Comparison of ENCODE assay signal across 16 mouse cellular contexts in the genomic region with DNA sequence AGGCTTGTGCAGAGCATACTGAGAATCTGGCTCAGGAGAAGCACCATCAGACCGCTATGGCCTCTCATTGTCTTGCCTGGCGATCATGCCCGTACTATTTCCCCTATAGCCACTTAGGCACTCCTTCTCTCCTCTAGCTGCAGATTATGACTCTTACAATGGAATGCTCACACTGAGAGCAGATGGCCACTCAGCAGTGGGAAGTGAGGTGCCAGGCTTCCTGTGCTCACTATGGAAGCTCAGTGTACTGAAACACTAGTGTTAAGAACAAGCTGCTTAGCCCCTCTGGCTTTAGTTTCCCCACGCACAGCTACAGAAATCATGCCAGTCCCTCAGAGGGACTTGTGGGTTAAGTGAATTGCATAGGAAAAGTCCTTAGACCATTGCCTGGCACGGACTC. TPM values are rescaled to one million over a fixed set of nuclear protein-coding genes. Genes with fewer than 3 reads are reported as not detected.
DNase-seq lines count a peak whose midpoint lies in the region; ATAC-seq lines count a peak whose summit lies in the region.
"Had no signal": no experiment of that assay in that cellular context is flagged by ENCODE, and none has a peak within 500 bp of the region (broad histone marks: within the 10 kb centered on the region; RNA-seq: fewer than 3 reads in every experiment).

No protein-coding gene starts in this region.

- no peak for ATAC-seq in forebrain, embryonic 14.5 days
- no peak for ATAC-seq in forebrain, embryonic 12.5 days (ENCODE audit: low FRiP score)
- no peak for ATAC-seq in kidney, embryonic 16.5 days (ENCODE audit: low FRiP score, low TSS enrichment)
- ATAC-seq: intestine, postnatal 0 days; midbrain, embryonic 13.5 days had no signal

- H3K4me1 ChIP-seq in forebrain, embryonic 14.5 days (ENCODE audit: control insufficient read depth, insufficient read depth, low read length) = peaks cover 11% of the 10 kb centered on the region; the same call in 1 of the 2 replicates
- peaks cover 23% of the 10 kb centered on the region for H3K4me1 ChIP-seq in forebrain, embryonic 12.5 days
- peaks cover 9% of the 10 kb centered on the region for H3K4me1 ChIP-seq in kidney, embryonic 16.5 days (ENCODE audit: insufficient read depth, low read length)

- no peak overlapping the region for H3K4me3 ChIP-seq in forebrain, embryonic 14.5 days (ENCODE audit: low read depth, low read length)
- no peak overlapping the region for H3K4me3 ChIP-seq in forebrain, embryonic 12.5 days (replicated peaks)
- H3K4me3 ChIP-seq in kidney, embryonic 16.5 days (ENCODE audit: low read length) = no peak overlapping the region
- H3K4me3 ChIP-seq: embryonic facial prominence, embryonic 15.5 days; hindbrain, embryonic 10.5 days; midbrain, embryonic 13.5 days; neural tube, embryonic 12.5 days had no signal

- no peaks in the 10 kb centered on the region for H3K9me3 ChIP-seq in forebrain, embryonic 14.5 days (replicated peaks; ENCODE audit: control insufficient read depth, low read length)
- H3K9me3 ChIP-seq in forebrain, embryonic 12.5 days = no peaks in the 10 kb centered on the region
- no peaks in the 10 kb centered on the region; the same call in 1 of the 2 replicates for H3K9me3 ChIP-seq in kidney, embryonic 16.5 days (ENCODE audit: low read length)
- H3K9me3 ChIP-seq: embryonic facial prominence, embryonic 15.5 days; hindbrain, embryonic 10.5 days; midbrain, embryonic 13.5 days; neural tube, embryonic 12.5 days had no signal

- peak; percentile 47 for DNase-seq in forebrain, embryonic 14.5 days (ENCODE audit: low spot score)
- DNase-seq in left cerebral cortex, postnatal 4 days = peak; percentile 58
- DNase-seq in left cerebral cortex, postnatal 14 days (ENCODE audit: low spot score in 2 of 2) = no peak
- peak; percentile 97 for DNase-seq in cerebellum, adult 11-12 months
- peak; percentile 30 to 78 for DNase-seq in layer of hippocampus, adult 18-20 months (ENCODE audit: low spot score in 2 of 2)
- no peak for DNase-seq in kidney, postnatal 14 days
- DNase-seq: adrenal gland, postnatal 14 days; heart, adult 11 months; liver had no signal

- H3K27ac ChIP-seq in forebrain, embryonic 14.5 days (ENCODE audit: low read depth, low read length) = no peak overlapping the region; the same call in 1 of the 2 replicates
- no peak overlapping the region for H3K27ac ChIP-seq in forebrain, embryonic 12.5 days
- no peak overlapping the region for H3K27ac ChIP-seq in kidney, embryonic 16.5 days (ENCODE audit: low read length)
- H3K27ac ChIP-seq: embryonic facial prominence, embryonic 15.5 days; hindbrain, embryonic 10.5 days; midbrain, embryonic 13.5 days; neural tube, embryonic 12.5 days had no signal

- no peaks in the 10 kb centered on the region for H3K27me3 ChIP-seq in forebrain, embryonic 14.5 days (replicated peaks; ENCODE audit: control insufficient read depth, insufficient read depth, low read length)
- no peaks in the 10 kb centered on the region for H3K27me3 ChIP-seq in forebrain, embryonic 12.5 days
- H3K27me3 ChIP-seq in kidney, embryonic 16.5 days (ENCODE audit: insufficient read depth, low read length) = no peaks in the 10 kb centered on the region
- H3K27me3 ChIP-seq: embryonic facial prominence, embryonic 15.5 days; neural tube, embryonic 12.5 days had no signal

- no peak overlapping the region for H3K9ac ChIP-seq in forebrain, embryonic 14.5 days (ENCODE audit: low read length)
- H3K9ac ChIP-seq in forebrain, embryonic 12.5 days = no peak overlapping the region
- no peak overlapping the region for H3K9ac ChIP-seq in kidney, embryonic 16.5 days (replicated peaks; ENCODE audit: low read length)
- H3K9ac ChIP-seq: embryonic facial prominence, embryonic 15.5 days; midbrain, embryonic 13.5 days; neural tube, embryonic 12.5 days had no signal

- no peak overlapping the region for H3K4me2 ChIP-seq in forebrain, embryonic 14.5 days (ENCODE audit: low read length)
- no peak overlapping the region for H3K4me2 ChIP-seq in forebrain, embryonic 12.5 days
- no peak overlapping the region for H3K4me2 ChIP-seq in kidney, embryonic 16.5 days (replicated peaks; ENCODE audit: low read depth, low read length)
- H3K4me2 ChIP-seq: embryonic facial prominence, embryonic 15.5 days; midbrain, embryonic 13.5 days; neural tube, embryonic 12.5 days had no signal

- intact Hi-C loops in left cerebral cortex, postnatal 4 days (cut with DNase I) = no loop called here
- intact Hi-C loops in left cerebral cortex, postnatal 14 days (cut with DNase I) = loop anchor here (5.0 kb wide), 1 partner anchor 403 kb away; the partner anchor contains the start of genes Bcl6 and Gm37419

- H3K36me3 ChIP-seq in forebrain, embryonic 14.5 days (ENCODE audit: control insufficient read depth, insufficient read depth, low read length) = no peaks in the 10 kb centered on the region
- no peaks in the 10 kb centered on the region for H3K36me3 ChIP-seq in forebrain, embryonic 12.5 days (replicated peaks)
- H3K36me3 ChIP-seq in kidney, embryonic 16.5 days (ENCODE audit: insufficient read depth, low read length) = no peaks in the 10 kb centered on the region
- H3K36me3 ChIP-seq: embryonic facial prominence, embryonic 15.5 days; hindbrain, embryonic 10.5 days; midbrain, embryonic 13.5 days; neural tube, embryonic 12.5 days had no signal

- 78% methylated on average over 5 of the region's 5 CpGs for WGBS in forebrain, embryonic 14.5 days
- WGBS in forebrain, embryonic 12.5 days = 84% methylated on average over 5 of the region's 5 CpGs
- WGBS in kidney, embryonic 16.5 days = 91% methylated on average over 5 of the region's 5 CpGs

RNA-seq across cellular contexts. Expression of gene Lpp, which starts 2.7 kb away (rescaled TPM):
- polyA plus RNA-seq in forebrain, embryonic 14.5 days (2014; fragmentation: Nextera tagmentation; extraction: Ambion mirVana) = 4.8 and 6.7 TPM in 2 replicates
- polyA plus RNA-seq in forebrain, embryonic 12.5 days (2016; fragmentation: Nextera tagmentation; extraction: Ambion mirVana) = 16.1 and 18.1 TPM in 2 replicates
- 10 to 100 TPM; 11.5 to 13.0 TPM for total RNA-seq in left cerebral cortex, postnatal 4 days (2021)
- 1 to 10 TPM; 6.8 to 8.3 TPM for total RNA-seq in left cerebral cortex, postnatal 14 days (2021)
- total RNA-seq in layer of hippocampus, adult 18-20 months (2021) = 1 to 10 TPM; 7.5 to 7.8 TPM
- 54.0 and 66.8 TPM in 2 replicates for polyA plus RNA-seq in kidney, embryonic 16.5 days (2015; fragmentation: Nextera tagmentation; extraction: Ambion mirVana)

Comparison
In these comparisons a context has a peak if more than half of its experiments do, and no peak if none do; other contexts are left out.
1. DNase-seq: peak in forebrain, embryonic 14.5 days (single experiment), left cerebral cortex, postnatal 4 days (single experiment), cerebellum, adult 11-12 months (single experiment) and layer of hippocampus, adult 18-20 months (2 of 2); none in left cerebral cortex, postnatal 14 days (0 of 2) and kidney, postnatal 14 days (single experiment).